Mouse (Mus musculus) stomach, postnatal 0 days (tissue): ENCODE measurements around the gene Kalrn.

Source experiments
- CTCF ChIP-seq: IDR thresholded peaks from 2 replicates; pipeline ENCODE4 v1.5.1; 2016; ENCODE audit warnings: antibody characterized with exemption, low read depth, mild to moderate bottlenecking, moderate library complexity
- EP300 ChIP-seq: optimal IDR thresholded peaks from 2 replicates; pipeline ENCODE3; 2016; ENCODE audit warnings: antibody characterized with exemption

GRCm38 (mm10) chr16:34552731-34553130 lies 20.6 kb downstream of the Kalrn start:
- TF ChIP-seq EP300, result no peak
- no peak for TF ChIP-seq CTCF
